Mouse (Mus musculus) stomach, postnatal 0 days (tissue): Measurements from ENCODE around the gene T2. TPM values are rescaled to one million over a fixed set of nuclear protein-coding genes. Genes with fewer than 3 reads are reported as not detected.

Source experiments
- ATAC-seq: fragments of 200-750 bp; cut with Nextera tagmentation; 2 replicates; pipeline ENCODE4 v1.8.0; 2017; ENCODE audit not compliant: low FRiP score, low TSS enrichment
- DNase-seq: peaks from one replicate; pipeline ENCODE4 v3.0.0-alpha.2; 2016; ENCODE audit warnings: low spot score
- H3K27ac ChIP-seq: fragments of 300-500 bp; sonication (generic); replicated peaks from 2 replicates; pipeline ENCODE4 v1.5.1; 2014; ENCODE audit warnings: mild to moderate bottlenecking, control low read depth
- H3K27me3 ChIP-seq: fragments of 300-500 bp; sonication (generic); 2 replicates; pipeline ENCODE4 v1.6.1; 2014; ENCODE audit warnings: low read length; ENCODE audit not compliant: control insufficient read depth, insufficient read depth
- H3K36me3 ChIP-seq: fragments of 300-500 bp; sonication (generic); 2 replicates; pipeline ENCODE4 v1.6.1; 2014; ENCODE audit warnings: low read length, mixed read lengths; ENCODE audit not compliant: control insufficient read depth, insufficient read depth
- H3K4me1 ChIP-seq: fragments of 300-500 bp; sonication (generic); replicated peaks from 2 replicates; pipeline ENCODE4 v1.6.1; 2014; ENCODE audit warnings: antibody characterized with exemption; ENCODE audit not compliant: control insufficient read depth, insufficient read depth
- H3K4me2 ChIP-seq: fragments of 300-500 bp; sonication (generic); replicated peaks from 2 replicates; pipeline ENCODE4 v1.6.1; 2014; ENCODE audit warnings: low read depth, mild to moderate bottlenecking, control low read depth, moderate library complexity
- H3K4me3 ChIP-seq: fragments of 300-500 bp; sonication (generic); 2 replicates; pipeline ENCODE4 v1.5.1; 2014; ENCODE audit warnings: low read depth, low read length, control low read depth
- H3K9ac ChIP-seq: fragments of 300-500 bp; sonication (generic); 2 replicates; pipeline ENCODE4 v1.6.1; 2014; ENCODE audit warnings: mild to moderate bottlenecking, low read length, control low read depth, mixed read lengths
- H3K9me3 ChIP-seq: fragments of 300-500 bp; sonication (generic); 2 replicates; pipeline ENCODE4 v1.6.1; 2016; ENCODE audit warnings: low read length; ENCODE audit not compliant: control insufficient read depth
- CTCF ChIP-seq: IDR thresholded peaks from 2 replicates; pipeline ENCODE4 v1.5.1; 2016; ENCODE audit warnings: antibody characterized with exemption, low read depth, mild to moderate bottlenecking, moderate library complexity
- EP300 ChIP-seq: optimal IDR thresholded peaks from 2 replicates; pipeline ENCODE3; 2016; ENCODE audit warnings: antibody characterized with exemption
- WGBS: fragments of 180-500 bp; shearing (Covaris S2); extraction: QIAGEN DNeasy Blood & Tissue Kit; methylation state at CpG from one replicate; pipeline ENCODE4 v1.1.7; 2014; 5-methylcytosine and 5-hydroxymethylcytosine counted together
- polyA plus RNA-seq: library from polyadenylated mRNA; unstranded; fragments of >200 nt; fragmentation: Nextera tagmentation; extraction: Ambion mirVana; gene quantifications from 2 replicates; pipeline ENCODE4 v1.2.1, GENCODE M21; 2015

The T2 gene
- polyA plus RNA-seq, 1 experiment from 2014 or later, result 0.13 TPM

- DNase-seq (peak; percentile 66), ATAC-seq (peak; percentile 73; the same call in 1 of the 2 replicates)
- Histone ChIP-seq H3K4me2 (no peak overlapping the region), H3K9me3 (no peaks in the 10 kb centered on the region), H3K36me3 (no peaks in the 10 kb centered on the region), H3K9ac (no peak overlapping the region), H3K27me3 (no peaks in the 10 kb centered on the region), H3K27ac (no peak overlapping the region), H3K4me1 (no peaks in the 10 kb centered on the region), H3K4me3 (no peak overlapping the region)
- TF ChIP-seq EP300, result no peak
- peak; percentile 92 for TF ChIP-seq CTCF
- 22% methylated on average over 9 of the region's 9 CpGs for WGBS
Measured at GRCm38 (mm10) chr17:8463482-8464128, 107.8 kb downstream of the T2 start.

- H3K36me3 ChIP-seq, result no peaks in the 10 kb centered on the region
- no peak overlapping the region for H3K27ac ChIP-seq
- DNase-seq (no peak), ATAC-seq (no peak)
- TF ChIP-seq CTCF (no peak), EP300 (no peak)
- H3K4me1 ChIP-seq, result no peaks in the 10 kb centered on the region
- no peak overlapping the region for H3K9ac ChIP-seq
- no peaks in the 10 kb centered on the region for H3K27me3 ChIP-seq
- H3K4me2 ChIP-seq, result no peak overlapping the region
- WGBS, result 83% methylated on average over 3 of the region's 3 CpGs
- no peak overlapping the region for H3K4me3 ChIP-seq
- H3K9me3 ChIP-seq, result no peaks in the 10 kb centered on the region
Measured at GRCm38 (mm10) chr17:8467771-8468170, 112.0 kb downstream of the T2 start.

- WGBS, result 18% methylated on average over 19 of the region's 19 CpGs
- no peak for TF ChIP-seq EP300
- peak; percentile 95 for TF ChIP-seq CTCF
- no peak overlapping the region for H3K27ac ChIP-seq
- no peak overlapping the region for H3K4me3 ChIP-seq
- ATAC-seq (peak; percentile 71; the same call in 1 of the 2 replicates), DNase-seq (peak; percentile 77)
- H3K9ac ChIP-seq, result no peak overlapping the region
- no peaks in the 10 kb centered on the region for H3K36me3 ChIP-seq
- no peak overlapping the region for H3K4me2 ChIP-seq
- no peaks in the 10 kb centered on the region for H3K9me3 ChIP-seq
- H3K27me3 ChIP-seq, result no peaks in the 10 kb centered on the region
- no peaks in the 10 kb centered on the region for H3K4me1 ChIP-seq
Measured at GRCm38 (mm10) chr17:8468716-8469344, 113.0 kb downstream of the T2 start.

Other genes starting within 250 kb of the T2 start
- 0.23 TPM in 1 of 2 replicates, not detected in the other for gene Gm49673, start 208.2 kb upstream of the T2 start, polyA plus RNA-seq
- gene Rnaset2a, start 207.9 kb upstream of the T2 start, polyA plus RNA-seq, result 43.3 and 44.8 TPM in 2 replicates
- gene Fgfr1op, start 190.5 kb upstream of the T2 start, polyA plus RNA-seq, result 12.7 and 12.8 TPM in 2 replicates
- 0.13 and 0.17 TPM in 2 replicates for gene Ccr6, start 119.9 kb upstream of the T2 start, polyA plus RNA-seq
- 292 and 304 TPM in 2 replicates for gene Mpc1, start 73.1 kb upstream of the T2 start, polyA plus RNA-seq
- 96.2 and 104 TPM in 2 replicates for gene Sft2d1, start 44.9 kb upstream of the T2 start, polyA plus RNA-seq
- gene Prr18, start 18.5 kb upstream of the T2 start, polyA plus RNA-seq, result 0.50 and 0.62 TPM in 2 replicates
- not detected in 2 replicates for gene T, start 78.4 kb downstream of the T2 start, polyA plus RNA-seq
- gene Pde10a, start 169.4 kb downstream of the T2 start, polyA plus RNA-seq, result 0.69 and 0.98 TPM in 2 replicates
- gene Gm17087, start 211.0 kb downstream of the T2 start, polyA plus RNA-seq, result not detected in 2 replicates